Mouse (Mus musculus) E14TG2a.4 (cell line): ENCODE measurements around the gene Rcor3.

Experiments used
- H3K27me3 ChIP-seq: 2 replicates; pipeline ENCODE4 v1.6.1; 2014; ENCODE audit warnings: low read length, control low read depth; ENCODE audit not compliant: insufficient read depth
- H3K36me3 ChIP-seq: 2 replicates; pipeline ENCODE4 v1.6.1; 2014; ENCODE audit warnings: low read length, control low read depth; ENCODE audit not compliant: insufficient read depth
- H3K4me1 ChIP-seq: replicated peaks from 2 replicates; pipeline ENCODE4 v1.6.1; 2014; ENCODE audit warnings: low read depth, low read length, control low read depth
- H3K4me3 ChIP-seq: replicated peaks from 2 replicates; pipeline ENCODE4 v1.5.1; 2014; ENCODE audit warnings: mild to moderate bottlenecking, low read length
- H3K9me3 ChIP-seq: 2 replicates; pipeline ENCODE4 v1.6.1; 2014; ENCODE audit warnings: low read length, control low read depth
- CTCF ChIP-seq: conservative IDR thresholded peaks from 2 replicates; pipeline ENCODE4 v1.5.1; 2014; ENCODE audit warnings: low read length
- NANOG ChIP-seq: IDR thresholded peaks from 2 replicates; pipeline ENCODE4 v1.6.1; 2014; ENCODE audit warnings: borderline replicate concordance, low read length, mixed read lengths
- POU5F1 ChIP-seq: IDR thresholded peaks from 2 replicates; pipeline ENCODE4 v1.6.1; 2014; ENCODE audit warnings: low read length, borderline replicate concordance

Gene Rcor3

GRCm38 (mm10) chr1:192137926-192138910 is at the start of gene Rcor3:
Gene Rcor3, minus strand, starts transcription at chr1:192138062.
- no peaks in the 10 kb centered on the region for H3K36me3 ChIP-seq
- TF ChIP-seq POU5F1, result no peak
- TF ChIP-seq CTCF, result no peak
- TF ChIP-seq NANOG, result no peak
- peak within 1 kb of the TSS; percentile 93 for H3K4me3 ChIP-seq
- H3K27me3 ChIP-seq, result 0 out of 2 replicates have a peak, but pooled peaks cover 4% of the 10 kb centered on the region
- H3K4me1 ChIP-seq, result peaks cover 17% of the 10 kb centered on the region; the same call in 1 of the 2 replicates
- peaks cover 42% of the 10 kb centered on the region for H3K9me3 ChIP-seq

GRCm38 (mm10) chr1:192181696-192182257 is 43.9 kb upstream of the Rcor3 start:
- H3K27me3 ChIP-seq, result no peaks in the 10 kb centered on the region
- TF ChIP-seq NANOG (no peak), POU5F1 (no peak), CTCF (no peak)
- H3K4me1 ChIP-seq, result no peaks in the 10 kb centered on the region
- H3K9me3 ChIP-seq, result no peaks in the 10 kb centered on the region
- H3K4me3 ChIP-seq, result no peak overlapping the region
- no peaks in the 10 kb centered on the region for H3K36me3 ChIP-seq

GRCm38 (mm10) chr1:192179877-192180276 is 42.0 kb upstream of the Rcor3 start:
- Histone ChIP-seq H3K36me3 (no peaks in the 10 kb centered on the region), H3K4me1 (no peaks in the 10 kb centered on the region), H3K4me3 (no peak overlapping the region), H3K9me3 (no peaks in the 10 kb centered on the region), H3K27me3 (no peaks in the 10 kb centered on the region)
- TF ChIP-seq CTCF, result no peak

- Histone ChIP-seq H3K27me3 (no peaks in the 10 kb centered on the region), H3K36me3 (no peaks in the 10 kb centered on the region), H3K9me3 (peaks cover 29% of the 10 kb centered on the region), H3K4me1 (no peaks in the 10 kb centered on the region), H3K4me3 (no peak overlapping the region)
- TF ChIP-seq CTCF (no peak), POU5F1 (no peak), NANOG (no peak)
These were observed 33.6 kb upstream of the Rcor3 start for GRCm38 (mm10) chr1:192171477-192171876.

- no peak overlapping the region for H3K4me3 ChIP-seq
- H3K27me3 ChIP-seq, result no peaks in the 10 kb centered on the region
- H3K9me3 ChIP-seq, result peaks cover 53% of the 10 kb centered on the region
- no peaks in the 10 kb centered on the region for H3K36me3 ChIP-seq
- no peak for TF ChIP-seq POU5F1
- no peak for TF ChIP-seq NANOG
- TF ChIP-seq CTCF, result no peak
- no peaks in the 10 kb centered on the region for H3K4me1 ChIP-seq
These were observed 13.3 kb upstream of the Rcor3 start for GRCm38 (mm10) chr1:192151179-192151578.

- Histone ChIP-seq H3K27me3 (0 out of 2 replicates have a peak, but pooled peaks cover 4% of the 10 kb centered on the region), H3K36me3 (no peaks in the 10 kb centered on the region), H3K4me1 (peaks cover 17% of the 10 kb centered on the region; the same call in 1 of the 2 replicates), H3K4me3 (no peak overlapping the region), H3K9me3 (peaks cover 63% of the 10 kb centered on the region)
- no peak for TF ChIP-seq CTCF
- TF ChIP-seq NANOG, result no peak
- no peak for TF ChIP-seq POU5F1
These were observed 2.5 kb upstream of the Rcor3 start for GRCm38 (mm10) chr1:192140313-192140712.

GRCm38 (mm10) chr1:192137291-192137925 is 454 bp downstream of the Rcor3 start:
- Histone ChIP-seq H3K4me3 (peak overlapping the region; percentile 93), H3K9me3 (peaks cover 34% of the 10 kb centered on the region), H3K27me3 (0 out of 2 replicates have a peak, but pooled peaks cover 4% of the 10 kb centered on the region), H3K4me1 (peaks cover 17% of the 10 kb centered on the region; the same call in 1 of the 2 replicates), H3K36me3 (no peaks in the 10 kb centered on the region)
- TF ChIP-seq POU5F1 (no peak), NANOG (no peak), CTCF (no peak)

GRCm38 (mm10) chr1:192136561-192137290 is 1.1 kb downstream of the Rcor3 start:
- Histone ChIP-seq H3K27me3 (0 out of 2 replicates have a peak, but pooled peaks cover 4% of the 10 kb centered on the region), H3K9me3 (peaks cover 29% of the 10 kb centered on the region), H3K36me3 (no peaks in the 10 kb centered on the region), H3K4me3 (peak overlapping the region; percentile 93), H3K4me1 (peaks cover 17% of the 10 kb centered on the region; the same call in 1 of the 2 replicates)
- TF ChIP-seq POU5F1 (no peak), NANOG (no peak), CTCF (no peak)
